Mouse (Mus musculus) cerebellum, adult 9-11 months (tissue): ENCODE data around the gene Ndufb5.
"Not testable (repeated sequence)": the region's sequence is repeated elsewhere in the genome, so short reads cannot be mapped to it uniquely, and the experiment has no call there.

Experiments used
- DNase-seq: peaks from one replicate; pipeline ENCODE4 v3.0.0; 2022

The Ndufb5 gene

GRCm38 (mm10) chr3:32737172-32737655, 424 bp downstream of the Ndufb5 start, which contains the start of gene Mrpl47:
Mrpl47 (minus strand) TSS chr3:32737605.
- no peak for DNase-seq

- DNase-seq, result no peak
Measured at GRCm38 (mm10) chr3:32738549-32738948, 1.8 kb downstream of the Ndufb5 start.

GRCm38 (mm10) chr3:32742276-32742780, 5.5 kb downstream of the Ndufb5 start:
- DNase-seq, result no peak

GRCm38 (mm10) chr3:32745001-32745400, 8.2 kb downstream of the Ndufb5 start:
- DNase-seq, result no peak

GRCm38 (mm10) chr3:32745426-32745825, 8.6 kb downstream of the Ndufb5 start:
- not testable (repeated sequence) for DNase-seq

- no peak for DNase-seq
Measured at GRCm38 (mm10) chr3:32748384-32748783, 11.6 kb downstream of the Ndufb5 start.

GRCm38 (mm10) chr3:32749820-32750579, 13.2 kb downstream of the Ndufb5 start:
- peak; percentile 20 for DNase-seq

GRCm38 (mm10) chr3:32754384-32754915, 17.7 kb downstream of the Ndufb5 start:
- no peak for DNase-seq

GRCm38 (mm10) chr3:32759212-32759611, 22.4 kb downstream of the Ndufb5 start:
- DNase-seq, result no peak

- DNase-seq, result no peak
Measured at GRCm38 (mm10) chr3:32762962-32763361, 26.2 kb downstream of the Ndufb5 start.

GRCm38 (mm10) chr3:32763902-32764301, 27.1 kb downstream of the Ndufb5 start:
- no peak for DNase-seq

- no peak for DNase-seq
Measured at GRCm38 (mm10) chr3:32770781-32771180, 34.0 kb downstream of the Ndufb5 start.
